9 mouse cellular contexts compared by ENCODE assay signal in genomic region chr15:102117461-102118443, GRCm38 (mm10). TPM values are rescaled to one million over a fixed set of nuclear protein-coding genes. Genes with fewer than 3 reads are reported as not detected.
DNase-seq lines count a peak whose midpoint lies in the region; ATAC-seq lines count a peak whose summit lies in the region.
"Had no signal": no experiment of that assay in that cellular context is flagged by ENCODE, and none has a peak within 500 bp of the region (broad histone marks: within the 10 kb centered on the region; RNA-seq: fewer than 3 reads in every experiment).

No protein-coding gene starts in this region.

- H3K27ac ChIP-seq in hindbrain, embryonic 14.5 days = peak overlapping the region; percentile 75
- peak overlapping the region; percentile 64 for H3K27ac ChIP-seq in midbrain, embryonic 16.5 days (ENCODE audit: low read length)
- H3K27ac ChIP-seq: limb, embryonic 12.5 days had no signal

- peaks cover 63% of the 10 kb centered on the region for H3K36me3 ChIP-seq in hindbrain, embryonic 14.5 days (replicated peaks; ENCODE audit: control insufficient read depth, insufficient read depth)
- H3K36me3 ChIP-seq in midbrain, embryonic 16.5 days (ENCODE audit: control insufficient read depth, insufficient read depth, low read length) = peaks cover 31% of the 10 kb centered on the region

- no peak overlapping the region for H3K4me3 ChIP-seq in hindbrain, embryonic 14.5 days (replicated peaks; ENCODE audit: low read length)
- H3K4me3 ChIP-seq in midbrain, embryonic 16.5 days (ENCODE audit: low read depth, low read length) = no peak overlapping the region
- H3K4me3 ChIP-seq: limb, embryonic 12.5 days had no signal

- H3K27me3 ChIP-seq in hindbrain, embryonic 14.5 days (ENCODE audit: control insufficient read depth, insufficient read depth, low read length) = no peaks in the 10 kb centered on the region
- no peaks in the 10 kb centered on the region for H3K27me3 ChIP-seq in midbrain, embryonic 16.5 days (ENCODE audit: control insufficient read depth, insufficient read depth, low read depth, low read length)
- H3K27me3 ChIP-seq: limb, embryonic 12.5 days had no signal

- WGBS in hindbrain, embryonic 14.5 days = 71% methylated on average over 19 of the region's 19 CpGs
- 78% methylated on average over 18 of the region's 19 CpGs for WGBS in midbrain, embryonic 16.5 days

- H3K9me3 ChIP-seq in hindbrain, embryonic 14.5 days (ENCODE audit: control insufficient read depth, low read length) = no peaks in the 10 kb centered on the region
- no peaks in the 10 kb centered on the region for H3K9me3 ChIP-seq in midbrain, embryonic 16.5 days (replicated peaks; ENCODE audit: control insufficient read depth, low read length, poor library complexity, severe bottlenecking)
- H3K9me3 ChIP-seq: limb, embryonic 12.5 days had no signal

- no peak overlapping the region for H3K4me2 ChIP-seq in hindbrain, embryonic 14.5 days (replicated peaks)
- no peak overlapping the region for H3K4me2 ChIP-seq in midbrain, embryonic 16.5 days (ENCODE audit: low read length)
- H3K4me2 ChIP-seq: limb, embryonic 12.5 days had no signal

- H3K4me1 ChIP-seq in hindbrain, embryonic 14.5 days (replicated peaks; ENCODE audit: control insufficient read depth, insufficient read depth, low read length) = 0 out of 2 replicates have a peak, but pooled peaks cover 3% of the 10 kb centered on the region
- no peaks in the 10 kb centered on the region for H3K4me1 ChIP-seq in midbrain, embryonic 16.5 days (ENCODE audit: control insufficient read depth, insufficient read depth, low read length)
- H3K4me1 ChIP-seq: limb, embryonic 12.5 days had no signal

- H3K9ac ChIP-seq in hindbrain, embryonic 14.5 days = no peak overlapping the region
- no peak overlapping the region for H3K9ac ChIP-seq in midbrain, embryonic 16.5 days (ENCODE audit: low read depth, low read length)
- H3K9ac ChIP-seq: limb, embryonic 12.5 days had no signal

- DNase-seq in layer of hippocampus, postnatal 10 days (ENCODE audit: low spot score in 2 of 2) = peak; percentile 32 to 58
- no peak for DNase-seq in layer of hippocampus, adult 18-20 months (ENCODE audit: low spot score in 2 of 2)
- peak; percentile 36 for DNase-seq in cerebellum, adult 9-11 months
- no peak for DNase-seq in hindbrain, embryonic 14.5 days (ENCODE audit: low spot score)
- DNase-seq in yolk sac, embryonic 10.5 days (ENCODE audit: low spot score) = no peak
- DNase-seq in spleen, postnatal 10 days (ENCODE audit: low spot score in 2 of 2) = no peak
- DNase-seq in right cerebral cortex, postnatal 4 days = no peak

- ATAC-seq in hindbrain, embryonic 14.5 days (ENCODE audit: low FRiP score) = no peak
- ATAC-seq in midbrain, embryonic 16.5 days = no peak

RNA-seq across cellular contexts. Expression of gene Tns2, which starts 17.5 kb away (rescaled TPM):
- 10 to 100 TPM; 13.4 to 16.8 TPM for total RNA-seq in layer of hippocampus, postnatal 10 days (2021)
- 10 to 100 TPM; 13.8 to 18.2 TPM for total RNA-seq in layer of hippocampus, adult 18-20 months (2021)
- polyA plus RNA-seq in hindbrain, embryonic 14.5 days (2014; fragmentation: Nextera tagmentation; extraction: Ambion mirVana) = 9.9 and 10.4 TPM in 2 replicates
- 7.4 and 9.4 TPM in 2 replicates for polyA plus RNA-seq in midbrain, embryonic 16.5 days (2015; fragmentation: Nextera tagmentation; extraction: Ambion mirVana)

RNA-seq across cellular contexts. Expression of gene Spryd3, which starts 18.3 kb away (rescaled TPM):
- 100 to 1,000 TPM; 148 to 163 TPM for total RNA-seq in layer of hippocampus, postnatal 10 days (2021)
- 100 to 1,000 TPM; 156 to 165 TPM for total RNA-seq in layer of hippocampus, adult 18-20 months (2021)
- polyA plus RNA-seq in hindbrain, embryonic 14.5 days (2014; fragmentation: Nextera tagmentation; extraction: Ambion mirVana) = 54.8 and 62.4 TPM in 2 replicates
- 81.1 and 95.9 TPM in 2 replicates for polyA plus RNA-seq in midbrain, embryonic 16.5 days (2015; fragmentation: Nextera tagmentation; extraction: Ambion mirVana)

RNA-seq across cellular contexts. Expression of gene Igfbp6, which starts 26.4 kb away (rescaled TPM):
- total RNA-seq in layer of hippocampus, postnatal 10 days (2021) = 1 to 10 TPM; 2.3 to 3.1 TPM
- 10 to 100 TPM; 11.7 to 12.9 TPM for total RNA-seq in layer of hippocampus, adult 18-20 months (2021)
- 1.8 and 1.9 TPM in 2 replicates for polyA plus RNA-seq in hindbrain, embryonic 14.5 days (2014; fragmentation: Nextera tagmentation; extraction: Ambion mirVana)
- 2.5 and 3.1 TPM in 2 replicates for polyA plus RNA-seq in midbrain, embryonic 16.5 days (2015; fragmentation: Nextera tagmentation; extraction: Ambion mirVana)

RNA-seq across cellular contexts. Expression of gene Soat2, which starts 32.6 kb away (rescaled TPM):
- not detected for total RNA-seq in layer of hippocampus, postnatal 10 days (2021)
- under 1 TPM in 1 of 2 experiments, not detected in 1; 0.15 TPM for total RNA-seq in layer of hippocampus, adult 18-20 months (2021)
- polyA plus RNA-seq in hindbrain, embryonic 14.5 days (2014; fragmentation: Nextera tagmentation; extraction: Ambion mirVana) = 0.13 TPM in 1 of 2 replicates, not detected in the other
- polyA plus RNA-seq in midbrain, embryonic 16.5 days (2015; fragmentation: Nextera tagmentation; extraction: Ambion mirVana) = 0.21 TPM in 1 of 2 replicates, not detected in the other
- polyA plus RNA-seq: limb, embryonic 12.5 days had no signal

RNA-seq across cellular contexts. Expression of gene Eif4b, which starts 44.2 kb away (rescaled TPM):
- 100 to 1,000 TPM; 178 to 181 TPM for total RNA-seq in layer of hippocampus, postnatal 10 days (2021)
- 100 to 1,000 TPM; 197 to 203 TPM for total RNA-seq in layer of hippocampus, adult 18-20 months (2021)
- 83.6 and 93.2 TPM in 2 replicates for polyA plus RNA-seq in hindbrain, embryonic 14.5 days (2014; fragmentation: Nextera tagmentation; extraction: Ambion mirVana)
- 87.3 and 90.0 TPM in 2 replicates for polyA plus RNA-seq in midbrain, embryonic 16.5 days (2015; fragmentation: Nextera tagmentation; extraction: Ambion mirVana)

Comparison
In these comparisons a context has a peak if more than half of its experiments do, and no peak if none do; other contexts are left out.
1. DNase-seq: peak in layer of hippocampus, postnatal 10 days (2 of 2) and cerebellum, adult 9-11 months (single experiment); none in layer of hippocampus, adult 18-20 months (0 of 2), hindbrain, embryonic 14.5 days (single experiment), yolk sac, embryonic 10.5 days (single experiment), spleen, postnatal 10 days (0 of 2) and right cerebral cortex, postnatal 4 days (single experiment).